Mouse (Mus musculus): Measurements from ENCODE around the gene Dmtf1.

GRCm38 (mm10) chr5:9108490-9108889 lies 53.1 kb downstream of the Dmtf1 start:
- TF ChIP-seq CTCF (IDR thresholded peaks at IDR 0.05) (no peak), POLR2A (IDR thresholded peaks at IDR 0.05; ENCODE audit: insufficient read depth, low read depth, low read length) (no peak)

Data from heart, adult 2 months (tissue).